Mouse (Mus musculus): ENCODE results near the gene Slc5a5. TPM values are rescaled to one million over a fixed set of nuclear protein-coding genes. Genes with fewer than 3 reads are reported as not detected.
A peak's percentile ranks its signal among the peaks of the same experiment; 100 is the strongest.

Slc5a5 gene
- polyA plus RNA-seq, 1 experiment: 0.13 TPM

DNA sequence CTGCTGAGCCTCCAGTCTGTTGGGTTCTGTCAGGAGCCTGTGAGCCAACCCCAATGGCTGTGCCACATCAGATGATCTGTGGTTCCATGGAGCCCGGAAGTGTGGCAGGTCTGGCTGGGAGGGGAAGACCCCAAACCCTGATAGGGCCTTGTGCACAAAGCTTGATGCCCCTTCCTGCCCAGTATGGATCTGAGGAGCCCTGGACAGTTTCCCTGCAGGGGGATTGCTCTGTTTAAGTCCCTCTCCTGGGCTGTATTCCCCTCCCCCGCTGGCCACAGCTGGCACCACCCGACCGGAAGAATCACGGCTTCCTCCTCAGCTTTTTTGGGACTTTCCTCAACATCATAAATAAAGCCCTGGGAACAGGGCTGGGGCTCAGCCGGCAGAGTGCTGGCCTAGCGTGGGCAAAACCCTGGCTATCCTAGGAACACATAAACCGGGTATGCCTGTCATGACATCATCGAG is 59.5 kb downstream of the Slc5a5 start:
- no peaks in the 10 kb centered on the region for H3K27me3 ChIP-seq (ENCODE audit: control insufficient read depth, insufficient read depth, insufficient read length)
- no peaks in the 10 kb centered on the region for H3K79me3 ChIP-seq (ENCODE audit: low read depth)
- no peaks in the 10 kb centered on the region for H3K36me3 ChIP-seq (ENCODE audit: control insufficient read depth, insufficient read depth)
- no peak overlapping the region for H3K4me3 ChIP-seq (ENCODE audit: insufficient read depth, poor library complexity, severe bottlenecking)
- H3K79me2 ChIP-seq (ENCODE audit: control insufficient read depth, insufficient read depth): no peaks in the 10 kb centered on the region
- no peak overlapping the region for H3ac ChIP-seq (ENCODE audit: control insufficient read depth, insufficient read length, low read depth)
- TF ChIP-seq CTCF (IDR thresholded peaks at IDR 0.05; ENCODE audit: control insufficient read depth, insufficient read depth, insufficient read length): no peak
- no peak for TF ChIP-seq MYOD1 (IDR thresholded peaks at IDR 0.05; ENCODE audit: control insufficient read depth, insufficient read length, low read depth)
- TF ChIP-seq MAX (IDR thresholded peaks at IDR 0.05): no peak
- TF ChIP-seq MYOG (IDR thresholded peaks at IDR 0.05; ENCODE audit: control insufficient read depth, extremely low read depth, insufficient read length): no peak
- no peak for TF ChIP-seq USF1 (IDR thresholded peaks at IDR 0.05; ENCODE audit: low read depth)
- no peak for TF ChIP-seq CEBPB (IDR thresholded peaks at IDR 0.05; ENCODE audit: low read depth)
- no peak for TF ChIP-seq FOSL1 (IDR thresholded peaks at IDR 0.05; ENCODE audit: insufficient read depth, low read length, poor library complexity, severe bottlenecking)

Small RNAs within 50 kb of the gene (microRNA-seq; reads per million reads assigned to microRNA genes)
- 0.76 reads per million, percentile 16 among the genes with 10 or more reads in this experiment for gene Mir1969 (ENCODE audit: borderline microRNAs expressed)
- gene Mir7067 (ENCODE audit: borderline microRNAs expressed): 1.3 reads per million, percentile 30 among the genes with 10 or more reads in this experiment

Other genes starting within 250 kb of the Slc5a5 start
- gene Pgpep1, start 232.4 kb downstream of the Slc5a5 start, polyA plus RNA-seq (2012; fragmentation: generic; extraction: Trizol): 34.9 TPM
- 300 TPM for gene Lsm4, start 219.5 kb downstream of the Slc5a5 start, polyA plus RNA-seq (2012; fragmentation: generic; extraction: Trizol)
- 128 TPM for gene Jund, start 193.8 kb downstream of the Slc5a5 start, polyA plus RNA-seq (2012; fragmentation: generic; extraction: Trizol)
- gene Iqcn, start 189.3 kb downstream of the Slc5a5 start, polyA plus RNA-seq (2012; fragmentation: generic; extraction: Trizol): 0.01 TPM
- gene Gm3336, start 174.2 kb downstream of the Slc5a5 start, polyA plus RNA-seq (2012; fragmentation: generic; extraction: Trizol): not detected
- gene Pde4c, start 169.0 kb downstream of the Slc5a5 start, polyA plus RNA-seq (2012; fragmentation: generic; extraction: Trizol): 0.01 TPM
- 14.4 TPM for gene Rab3a, start 138.1 kb downstream of the Slc5a5 start, polyA plus RNA-seq (2012; fragmentation: generic; extraction: Trizol)
- gene Mpv17l2, start 131.8 kb downstream of the Slc5a5 start, polyA plus RNA-seq (2012; fragmentation: generic; extraction: Trizol): 86.8 TPM
- gene Pik3r2, start 116.0 kb downstream of the Slc5a5 start, polyA plus RNA-seq (2012; fragmentation: generic; extraction: Trizol): 71.7 TPM
- gene Mast3, start 87.7 kb downstream of the Slc5a5 start, polyA plus RNA-seq (2012; fragmentation: generic; extraction: Trizol): 32.5 TPM
- 29.3 TPM for gene Il12rb1, start 84.3 kb downstream of the Slc5a5 start, polyA plus RNA-seq (2012; fragmentation: generic; extraction: Trizol)
- 4.4 TPM for gene Arrdc2, start 53.0 kb downstream of the Slc5a5 start, polyA plus RNA-seq (2012; fragmentation: generic; extraction: Trizol)
- gene Kcnn1, start 29.5 kb downstream of the Slc5a5 start, polyA plus RNA-seq (2012; fragmentation: generic; extraction: Trizol): 3.2 TPM
- gene Ccdc124, start 18.8 kb downstream of the Slc5a5 start, polyA plus RNA-seq (2012; fragmentation: generic; extraction: Trizol): 142 TPM
- gene Rpl18a, start 4.7 kb upstream of the Slc5a5 start, polyA plus RNA-seq (2012; fragmentation: generic; extraction: Trizol): 4,918 TPM
- gene Map1s, start 13.2 kb upstream of the Slc5a5 start, polyA plus RNA-seq (2012; fragmentation: generic; extraction: Trizol): 59.7 TPM